Mouse (Mus musculus): Measurements from ENCODE around the gene Stard9. TPM values are rescaled to one million over a fixed set of nuclear protein-coding genes. Genes with fewer than 3 reads are reported as not detected.
A peak's percentile ranks its signal among the peaks of the same experiment; 100 is the strongest.

Gene Stard9
- polyA plus RNA-seq, 1 experiment from 2014 or later, result 5.8 TPM

- no peak overlapping the region for H3K4me3 ChIP-seq
- no peak overlapping the region for H3K4me2 ChIP-seq (replicated peaks)
- H3K9ac ChIP-seq, result no peak overlapping the region
- no peaks in the 10 kb centered on the region for H3K4me1 ChIP-seq
- H3K9me3 ChIP-seq, result no peaks in the 10 kb centered on the region
- WGBS, result 81% methylated on average over 3 of the region's 3 CpGs
- H3K36me3 ChIP-seq, result peaks cover 35% of the 10 kb centered on the region
- no peak for ATAC-seq (ENCODE audit: low FRiP score, low read depth)
- no peaks in the 10 kb centered on the region for H3K27me3 ChIP-seq
- H3K27ac ChIP-seq, result no peak overlapping the region
These were observed 81.2 kb downstream of the Stard9 start for GRCm38 (mm10) chr2:120710154-120710553.

- Histone ChIP-seq H3K36me3 (peaks cover 40% of the 10 kb centered on the region), H3K4me2 (replicated peaks) (no peak overlapping the region), H3K9me3 (no peaks in the 10 kb centered on the region), H3K4me3 (no peak overlapping the region), H3K4me1 (no peaks in the 10 kb centered on the region), H3K27ac (no peak overlapping the region), H3K9ac (no peak overlapping the region), H3K27me3 (no peaks in the 10 kb centered on the region)
- no peak for ATAC-seq (ENCODE audit: low FRiP score, low read depth)
- 94% methylated on average over 3 of the region's 3 CpGs for WGBS
These were observed 82.0 kb downstream of the Stard9 start for GRCm38 (mm10) chr2:120710948-120711347.

- no peaks in the 10 kb centered on the region for H3K4me1 ChIP-seq
- WGBS, result 94% methylated on average over 3 of the region's 3 CpGs
- H3K4me2 ChIP-seq (replicated peaks), result no peak overlapping the region
- no peak overlapping the region for H3K27ac ChIP-seq
- no peaks in the 10 kb centered on the region for H3K27me3 ChIP-seq
- ATAC-seq (ENCODE audit: low FRiP score, low read depth), result no peak
- peaks cover 62% of the 10 kb centered on the region for H3K36me3 ChIP-seq
- no peak overlapping the region for H3K9ac ChIP-seq
- no peaks in the 10 kb centered on the region for H3K9me3 ChIP-seq
- H3K4me3 ChIP-seq, result no peak overlapping the region
These were observed 84.5 kb downstream of the Stard9 start for GRCm38 (mm10) chr2:120713441-120713840.

GRCm38 (mm10) chr2:120718496-120718895 is 89.6 kb downstream of the Stard9 start:
- H3K36me3 ChIP-seq, result peaks cover 94% of the 10 kb centered on the region
- H3K4me1 ChIP-seq, result no peaks in the 10 kb centered on the region
- H3K4me2 ChIP-seq (replicated peaks), result no peak overlapping the region
- no peaks in the 10 kb centered on the region for H3K27me3 ChIP-seq
- H3K4me3 ChIP-seq, result no peak overlapping the region
- no peak for ATAC-seq (ENCODE audit: low FRiP score, low read depth)
- no peak overlapping the region for H3K27ac ChIP-seq
- WGBS, result 92% methylated on average over 8 of the region's 8 CpGs
- H3K9me3 ChIP-seq, result no peaks in the 10 kb centered on the region
- H3K9ac ChIP-seq, result no peak overlapping the region

GRCm38 (mm10) chr2:120720821-120721220 is 91.9 kb downstream of the Stard9 start:
- no peak for ATAC-seq (ENCODE audit: low FRiP score, low read depth)
- Histone ChIP-seq H3K4me3 (no peak overlapping the region), H3K9me3 (no peaks in the 10 kb centered on the region), H3K9ac (no peak overlapping the region), H3K27me3 (no peaks in the 10 kb centered on the region), H3K36me3 (peaks cover 96% of the 10 kb centered on the region), H3K27ac (no peak overlapping the region), H3K4me1 (no peaks in the 10 kb centered on the region), H3K4me2 (replicated peaks) (no peak overlapping the region)
- WGBS, result 82% methylated on average over 6 of the region's 6 CpGs

- 90% methylated on average over 2 of the region's 2 CpGs for WGBS
- Histone ChIP-seq H3K27ac (no peak overlapping the region), H3K9ac (no peak overlapping the region), H3K4me1 (no peaks in the 10 kb centered on the region), H3K4me3 (no peak overlapping the region), H3K27me3 (no peaks in the 10 kb centered on the region), H3K9me3 (no peaks in the 10 kb centered on the region), H3K4me2 (replicated peaks) (no peak overlapping the region), H3K36me3 (peaks cover 97% of the 10 kb centered on the region)
- ATAC-seq (ENCODE audit: low FRiP score, low read depth), result no peak
These were observed 93.0 kb downstream of the Stard9 start for GRCm38 (mm10) chr2:120721911-120722310.

- no peak for ATAC-seq (ENCODE audit: low FRiP score, low read depth)
- Histone ChIP-seq H3K9ac (no peak overlapping the region), H3K4me3 (no peak overlapping the region), H3K4me1 (no peaks in the 10 kb centered on the region), H3K4me2 (replicated peaks) (no peak overlapping the region), H3K27me3 (no peaks in the 10 kb centered on the region), H3K9me3 (no peaks in the 10 kb centered on the region), H3K27ac (no peak overlapping the region), H3K36me3 (peaks cover 97% of the 10 kb centered on the region)
- WGBS, result 80% methylated on average over 8 of the region's 8 CpGs
These were observed 93.6 kb downstream of the Stard9 start for GRCm38 (mm10) chr2:120722491-120722890.

- ATAC-seq (ENCODE audit: low FRiP score, low read depth), result no peak
- H3K36me3 ChIP-seq, result peaks cover 97% of the 10 kb centered on the region
- H3K9me3 ChIP-seq, result no peaks in the 10 kb centered on the region
- no peak overlapping the region for H3K9ac ChIP-seq
- WGBS, result 73% methylated on average over 4 of the region's 4 CpGs
- peaks cover 3% of the 10 kb centered on the region for H3K4me1 ChIP-seq
- H3K4me2 ChIP-seq (replicated peaks), result no peak overlapping the region
- H3K4me3 ChIP-seq, result no peak overlapping the region
- H3K27me3 ChIP-seq, result no peaks in the 10 kb centered on the region
- H3K27ac ChIP-seq, result no peak overlapping the region
These were observed 94.7 kb downstream of the Stard9 start for GRCm38 (mm10) chr2:120723621-120724020.

GRCm38 (mm10) chr2:120724176-120724575 is 95.3 kb downstream of the Stard9 start:
- H3K4me1 ChIP-seq, result peaks cover 8% of the 10 kb centered on the region
- H3K4me3 ChIP-seq, result no peak overlapping the region
- H3K27me3 ChIP-seq, result no peaks in the 10 kb centered on the region
- 84% methylated on average over 6 of the region's 6 CpGs for WGBS
- ATAC-seq (ENCODE audit: low FRiP score, low read depth), result no peak
- H3K4me2 ChIP-seq (replicated peaks), result no peak overlapping the region
- H3K36me3 ChIP-seq, result peaks cover 93% of the 10 kb centered on the region
- no peak overlapping the region for H3K27ac ChIP-seq
- H3K9me3 ChIP-seq, result no peaks in the 10 kb centered on the region
- H3K9ac ChIP-seq, result no peak overlapping the region

- Histone ChIP-seq H3K4me2 (replicated peaks) (peak overlapping the region; percentile 95), H3K27ac (0 out of 2 replicates have a peak overlapping the region, but pooled peaks have one; percentile 92)
- 8% methylated on average over 23 of the region's 23 CpGs for WGBS
These were observed 101.1 kb downstream of the Stard9 start for GRCm38 (mm10) chr2:120729775-120730585.

GRCm38 (mm10) chr2:120730639-120731166 is 101.8 kb downstream of the Stard9 start:
- H3K4me2 ChIP-seq (replicated peaks), result peak overlapping the region; percentile 95
- WGBS, result under 1% methylated on average over 48 of the region's 50 CpGs
- H3K36me3 ChIP-seq, result peaks cover 30% of the 10 kb centered on the region
- no peaks in the 10 kb centered on the region for H3K27me3 ChIP-seq
- H3K27ac ChIP-seq, result peak overlapping the region; percentile 92
- H3K9ac ChIP-seq, result peak overlapping the region; percentile 94
- peak; percentile 12 for ATAC-seq (ENCODE audit: low FRiP score, low read depth)
- no peaks in the 10 kb centered on the region for H3K9me3 ChIP-seq
- peak overlapping the region; percentile 97 for H3K4me3 ChIP-seq
- H3K4me1 ChIP-seq, result peaks cover 25% of the 10 kb centered on the region

More at GRCm38 (mm10) chr2:120729775-120730585, 101.1 kb downstream of the Stard9 start:
- Histone ChIP-seq H3K9me3 (no peaks in the 10 kb centered on the region), H3K4me1 (peaks cover 25% of the 10 kb centered on the region), H3K36me3 (peaks cover 37% of the 10 kb centered on the region), H3K9ac (peak overlapping the region; percentile 94), H3K27me3 (no peaks in the 10 kb centered on the region), H3K4me3 (peak overlapping the region; percentile 97)
- ATAC-seq (ENCODE audit: low FRiP score, low read depth), result no peak

- peak; percentile 98 for ATAC-seq (ENCODE audit: low FRiP score, low read depth)
- peak overlapping the region; percentile 92 for H3K27ac ChIP-seq
- 0% methylated on average over 57 of the region's 61 CpGs for WGBS
- H3K4me3 ChIP-seq, result peak overlapping the region; percentile 97
- H3K4me2 ChIP-seq (replicated peaks), result peak overlapping the region; percentile 95
- H3K9ac ChIP-seq, result peak overlapping the region; percentile 94
- H3K36me3 ChIP-seq, result peaks cover 24% of the 10 kb centered on the region
- no peaks in the 10 kb centered on the region for H3K9me3 ChIP-seq
- H3K27me3 ChIP-seq, result no peaks in the 10 kb centered on the region
- H3K4me1 ChIP-seq, result peaks cover 25% of the 10 kb centered on the region
These were observed 102.4 kb downstream of the Stard9 start for GRCm38 (mm10) chr2:120731167-120731862.
